Mouse (Mus musculus) gonadal fat pad, adult 2 months (tissue): ENCODE data around the gene Gmfg. TPM values are rescaled to one million over a fixed set of nuclear protein-coding genes. Genes with fewer than 3 reads are reported as not detected.

ENCODE experiments used
- DNase-seq: peaks from one replicate; pipeline ENCODE4 v3.0.0-alpha.2; 2012; ENCODE audit warnings: low read depth
- polyA plus RNA-seq: library from polyadenylated mRNA; depleted of rRNA; stranded (reverse); fragments of >200 nt; gene quantifications from 2 replicates; pipeline ENCODE4 v1.2.3, GENCODE M21; 2012; rRNA removed

The Gmfg gene
- polyA plus RNA-seq, 1 experiment = 10.3 TPM

DNA sequence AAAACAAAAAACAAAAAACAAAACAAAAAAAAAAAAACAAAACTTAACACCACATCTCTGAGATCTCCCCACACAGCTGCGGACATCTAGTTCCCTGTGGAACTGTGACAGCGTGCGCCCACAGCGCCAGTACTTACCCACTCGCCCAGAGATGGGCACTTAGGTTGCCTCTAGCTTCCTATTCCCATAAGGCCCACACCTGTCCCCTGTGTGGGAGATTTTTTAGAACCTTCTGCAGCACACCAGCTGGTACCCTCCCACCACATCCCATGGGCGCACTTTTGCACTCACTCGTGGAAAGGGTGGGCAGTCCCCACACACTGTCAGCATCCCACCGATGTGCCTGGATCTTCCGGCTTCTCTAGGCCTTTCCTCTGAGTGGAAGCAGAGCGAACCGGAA lies 45.6 kb downstream of the Gmfg start:
- no peak for DNase-seq

DNA sequence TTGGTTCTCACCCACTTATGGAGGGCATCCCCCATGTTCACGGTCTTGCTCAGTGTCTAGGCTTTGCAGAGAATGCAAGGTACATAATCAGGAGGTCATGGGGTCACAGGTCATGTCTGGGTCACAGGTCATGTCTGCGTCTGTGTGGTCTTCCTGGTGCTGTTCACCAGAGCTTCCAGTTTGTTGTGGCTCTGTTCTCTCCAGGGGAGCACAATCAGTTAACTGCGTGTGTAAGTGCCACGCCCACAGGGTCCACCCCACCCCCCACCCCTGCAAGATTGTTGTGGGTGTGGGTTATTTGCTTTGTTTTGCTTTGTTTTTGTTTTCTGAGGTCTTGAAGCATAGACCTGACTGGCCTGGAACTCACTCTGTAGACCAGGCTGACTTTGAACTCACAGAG lies 46.9 kb downstream of the Gmfg start:
- no peak for DNase-seq

DNA sequence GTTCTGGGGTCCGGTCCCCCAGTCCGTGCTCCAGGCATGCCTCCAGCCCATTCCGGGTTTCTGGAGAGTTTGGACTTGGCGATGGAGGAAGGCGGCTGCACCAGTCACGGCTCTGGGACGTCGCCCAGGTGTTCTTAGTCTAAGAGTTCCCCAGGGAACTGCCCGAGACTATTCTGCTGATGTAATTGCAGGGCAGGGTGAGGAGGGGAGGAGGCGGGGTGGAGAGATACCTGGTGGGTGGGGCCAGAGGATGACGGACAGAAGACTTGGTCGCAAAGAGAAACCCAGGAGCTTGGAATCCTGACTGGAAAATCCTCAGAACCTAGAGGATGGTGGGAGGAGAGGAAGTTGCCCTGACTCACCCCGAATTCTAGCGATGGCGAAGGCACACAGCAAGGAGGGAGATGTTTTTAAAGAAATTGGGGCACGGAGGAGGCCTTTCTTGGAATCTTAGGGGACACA lies 50.8 kb downstream of the Gmfg start:
- no peak for DNase-seq

DNA sequence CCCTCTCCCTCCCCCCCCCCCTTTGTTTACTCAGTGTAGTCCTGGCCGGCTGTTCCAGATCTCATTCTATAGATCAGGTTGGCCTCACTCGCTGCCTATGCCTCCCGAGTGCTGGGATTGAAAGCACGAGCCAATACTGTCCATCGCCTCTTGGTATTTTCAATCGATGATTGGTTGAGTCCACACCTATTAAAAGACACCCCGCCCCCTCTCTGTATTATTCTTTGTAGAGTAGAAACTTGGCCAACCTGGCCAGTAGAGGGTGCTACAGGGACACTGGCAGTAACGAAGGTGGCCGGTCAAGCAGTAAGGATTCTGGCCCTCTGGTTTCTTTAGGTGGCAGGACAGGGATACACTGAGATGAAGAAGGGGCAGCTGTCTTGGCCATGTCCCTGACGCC lies 53.2 kb downstream of the Gmfg start:
- DNase-seq = peak; percentile 47

DNA sequence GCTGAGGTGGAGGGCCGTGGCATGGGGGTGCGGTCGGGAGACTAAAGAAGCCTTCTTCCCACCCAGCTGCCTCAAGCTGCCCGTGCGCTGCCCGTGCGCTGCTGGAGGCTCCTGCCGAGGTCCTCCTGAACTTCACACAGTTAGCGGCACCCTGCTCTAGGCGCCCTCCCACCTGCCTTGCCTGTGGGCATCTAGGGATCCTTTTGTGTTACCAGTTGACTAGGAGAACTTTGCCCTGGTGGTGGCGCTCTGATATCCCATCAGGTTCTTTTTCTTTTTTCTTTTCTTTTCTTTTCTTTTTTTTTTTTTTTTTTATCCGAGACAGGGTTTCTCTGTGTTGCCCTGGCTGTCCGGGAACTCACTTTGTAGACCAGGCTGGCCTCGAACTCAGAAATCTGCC lies 53.7 kb downstream of the Gmfg start:
- DNase-seq = no peak

DNA sequence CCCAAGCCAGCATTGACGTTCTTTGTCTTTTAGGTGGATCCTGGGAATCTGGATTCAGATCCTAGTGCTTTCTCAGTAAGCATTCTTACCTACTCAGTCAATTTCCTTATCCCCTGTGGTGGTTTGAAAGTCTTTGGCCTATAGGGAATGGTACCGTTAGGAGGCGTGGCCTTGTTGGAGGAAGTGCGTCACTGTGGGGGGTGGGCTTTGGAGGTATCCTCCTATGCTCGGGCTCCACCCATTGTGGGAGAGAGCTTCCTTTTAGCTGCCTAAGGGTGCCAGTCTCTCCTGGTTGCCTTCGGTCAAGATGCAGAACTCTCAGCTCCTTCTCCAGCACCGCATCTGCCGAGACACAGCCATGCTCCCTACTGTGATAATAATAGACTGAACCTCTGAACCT lies 55.1 kb downstream of the Gmfg start:
- DNase-seq = no peak

DNA sequence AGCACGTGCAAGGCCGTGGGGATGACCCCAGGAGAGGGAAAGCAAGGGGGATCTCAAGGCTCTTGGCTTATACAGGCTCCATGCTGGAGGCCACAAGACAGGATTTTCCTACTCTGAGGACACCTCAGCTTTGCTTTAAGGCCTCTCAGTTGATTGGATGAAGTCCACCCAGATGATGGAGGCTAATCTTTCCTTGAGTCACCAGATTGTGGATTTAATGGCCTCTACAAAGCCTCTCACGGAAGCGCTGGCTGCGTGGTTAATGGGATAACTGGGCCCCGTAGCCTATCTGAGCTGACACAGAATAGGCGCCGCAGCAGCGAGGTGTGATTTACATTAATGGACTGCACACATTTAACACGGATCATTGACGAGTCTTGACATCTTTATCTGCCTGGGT lies 58.2 kb downstream of the Gmfg start:
- no peak for DNase-seq

Other genes starting within 250 kb of the Gmfg start
- 6.4 and 7.2 TPM in 2 replicates for gene Eid2, start 169.6 kb upstream of the Gmfg start, polyA plus RNA-seq
- 7.9 and 11.4 TPM in 2 replicates for gene Eid2b, start 159.7 kb upstream of the Gmfg start, polyA plus RNA-seq
- gene Selenov, start 146.3 kb upstream of the Gmfg start, polyA plus RNA-seq = 1.0 and 1.2 TPM in 2 replicates
- 0.11 TPM in 2 replicates for gene Dll3, start 135.2 kb upstream of the Gmfg start, polyA plus RNA-seq
- 81.9 and 89.8 TPM in 2 replicates for gene Timm50, start 125.4 kb upstream of the Gmfg start, polyA plus RNA-seq
- 106 and 108 TPM in 2 replicates for gene Supt5, start 98.7 kb upstream of the Gmfg start, polyA plus RNA-seq
- 901 and 971 TPM in 2 replicates for gene Rps16, start 86.8 kb upstream of the Gmfg start, polyA plus RNA-seq
- gene Plekhg2, start 64.8 kb upstream of the Gmfg start, polyA plus RNA-seq = 21.5 and 25.0 TPM in 2 replicates
- 37.7 and 40.8 TPM in 2 replicates for gene Zfp36, start 57.2 kb upstream of the Gmfg start, polyA plus RNA-seq
- 49.8 and 58.9 TPM in 2 replicates for gene Med29, start 44.7 kb upstream of the Gmfg start, polyA plus RNA-seq
- gene Paf1, start 44.5 kb upstream of the Gmfg start, polyA plus RNA-seq = 78.0 and 96.3 TPM in 2 replicates
- gene Lrfn1, start 14.5 kb downstream of the Gmfg start, polyA plus RNA-seq = 6.6 and 7.1 TPM in 2 replicates
- gene Ifnl2, start 73.0 kb downstream of the Gmfg start, polyA plus RNA-seq = not detected in 2 replicates
- gene Ifnl3, start 85.4 kb downstream of the Gmfg start, polyA plus RNA-seq = not detected in 2 replicates
- gene Sycn, start 103.4 kb downstream of the Gmfg start, polyA plus RNA-seq = 0.86 and 6.9 TPM in 2 replicates
- gene Nccrp1, start 109.8 kb downstream of the Gmfg start, polyA plus RNA-seq = 0.23 and 0.65 TPM in 2 replicates
- 72.6 and 88.2 TPM in 2 replicates for gene Samd4b, start 160.7 kb downstream of the Gmfg start, polyA plus RNA-seq
- 33.8 and 43.6 TPM in 2 replicates for gene Pak4, start 160.7 kb downstream of the Gmfg start, polyA plus RNA-seq
- 0.37 TPM in 1 of 2 replicates, not detected in the other for gene Acp7, start 193.9 kb downstream of the Gmfg start, polyA plus RNA-seq